17 mouse cellular contexts compared by ENCODE assay signal in genomic region chr11:98983551-98983950, GRCm38 (mm10). TPM values are rescaled to one million over a fixed set of nuclear protein-coding genes. Genes with fewer than 3 reads are reported as not detected.
DNase-seq lines count a peak whose midpoint lies in the region; ATAC-seq and TF ChIP-seq lines count a peak whose summit lies in the region.
"Had no signal": no experiment of that assay in that cellular context is flagged by ENCODE, and none has a peak within 500 bp of the region (broad histone marks: within the 10 kb centered on the region; RNA-seq: fewer than 3 reads in every experiment).

No protein-coding gene starts in this region.

- ATAC-seq in lung, embryonic 14.5 days (ENCODE audit: insufficient read depth): no peak
- ATAC-seq in hindbrain, embryonic 14.5 days (ENCODE audit: low FRiP score): no peak
- ATAC-seq in midbrain, embryonic 15.5 days (replicated peaks): no peak
- ATAC-seq: CD4-positive, CD25-positive, alpha-beta regulatory T cell, adult 4 months; Patski had no signal

- peaks cover 38% of the 10 kb centered on the region for H3K27me3 ChIP-seq in heart, embryonic 10.5 days (ENCODE audit: insufficient read depth, poor library complexity, severe bottlenecking)
- peaks cover 22% of the 10 kb centered on the region for H3K27me3 ChIP-seq in lung, embryonic 14.5 days (ENCODE audit: insufficient read depth, low read length)
- no peaks in the 10 kb centered on the region for H3K27me3 ChIP-seq in hindbrain, embryonic 14.5 days (ENCODE audit: control insufficient read depth, insufficient read depth, low read length)
- no peaks in the 10 kb centered on the region for H3K27me3 ChIP-seq in midbrain, embryonic 15.5 days (replicated peaks)
- H3K27me3 ChIP-seq: Patski had no signal

- DNase-seq in heart, embryonic 10.5 days (ENCODE audit: low spot score): no peak
- no peak for DNase-seq in heart, postnatal 36 days
- no peak for DNase-seq in lung, embryonic 14.5 days
- no peak for DNase-seq in lung, postnatal 14 days
- no peak for DNase-seq in hindbrain, embryonic 14.5 days (ENCODE audit: low spot score)
- no peak for DNase-seq in thymus, postnatal 4 days
- no peak for DNase-seq in gastrocnemius, postnatal 36 days
- DNase-seq: adrenal gland, adult 8-10 months; gastrocnemius, postnatal 25 days; kidney, adult 18-20 months; thymus, adult 18-20 months had no signal

- 30% methylated on average over 8 of the region's 8 CpGs for WGBS in heart, embryonic 10.5 days
- 40% methylated on average over 8 of the region's 8 CpGs for WGBS in lung, embryonic 14.5 days
- WGBS in hindbrain, embryonic 14.5 days: 37% methylated on average over 8 of the region's 8 CpGs
- 33% methylated on average over 8 of the region's 8 CpGs for WGBS in midbrain, embryonic 15.5 days

- H3K4me2 ChIP-seq in lung, embryonic 14.5 days: peak overlapping the region; percentile 99; the same call in 1 of the 2 replicates
- peak overlapping the region; percentile 69 for H3K4me2 ChIP-seq in hindbrain, embryonic 14.5 days (replicated peaks)
- peak overlapping the region; percentile 84 for H3K4me2 ChIP-seq in midbrain, embryonic 15.5 days

- peak overlapping the region; percentile 85; the same call in 1 of the 2 replicates for H3K27ac ChIP-seq in heart, embryonic 10.5 days
- H3K27ac ChIP-seq in lung, embryonic 14.5 days (ENCODE audit: low read depth): no peak overlapping the region
- no peak overlapping the region for H3K27ac ChIP-seq in hindbrain, embryonic 14.5 days
- no peak overlapping the region for H3K27ac ChIP-seq in midbrain, embryonic 15.5 days
- H3K27ac ChIP-seq: forebrain, embryonic 13.5 days; limb, embryonic 12.5 days had no signal

- peaks cover 4% of the 10 kb centered on the region for H3K36me3 ChIP-seq in heart, embryonic 10.5 days
- 0 out of 2 replicates have a peak, but pooled peaks cover 2% of the 10 kb centered on the region for H3K36me3 ChIP-seq in lung, embryonic 14.5 days (ENCODE audit: insufficient read depth)
- no peaks in the 10 kb centered on the region for H3K36me3 ChIP-seq in hindbrain, embryonic 14.5 days (replicated peaks; ENCODE audit: control insufficient read depth, insufficient read depth)
- no peaks in the 10 kb centered on the region for H3K36me3 ChIP-seq in midbrain, embryonic 15.5 days (replicated peaks)

- H3K9me3 ChIP-seq in heart, embryonic 10.5 days: no peaks in the 10 kb centered on the region
- no peaks in the 10 kb centered on the region for H3K9me3 ChIP-seq in lung, embryonic 14.5 days (ENCODE audit: low read depth, low read length)
- no peaks in the 10 kb centered on the region for H3K9me3 ChIP-seq in hindbrain, embryonic 14.5 days (ENCODE audit: control insufficient read depth, low read length)
- no peaks in the 10 kb centered on the region for H3K9me3 ChIP-seq in midbrain, embryonic 15.5 days
- H3K9me3 ChIP-seq: forebrain, embryonic 13.5 days; limb, embryonic 12.5 days had no signal

- H3K4me3 ChIP-seq in heart, embryonic 10.5 days: peak overlapping the region; percentile 68; the same call in 1 of the 2 replicates
- peak overlapping the region; percentile 57; the same call in 1 of the 2 replicates for H3K4me3 ChIP-seq in lung, embryonic 14.5 days (ENCODE audit: low read depth, low read length)
- H3K4me3 ChIP-seq in hindbrain, embryonic 14.5 days (replicated peaks; ENCODE audit: low read length): peak overlapping the region; percentile 60; the same call in 1 of the 2 replicates
- H3K4me3 ChIP-seq in midbrain, embryonic 15.5 days: peak overlapping the region; percentile 70

- intact Hi-C loops in heart, postnatal 36 days (cut with DNase I): loop anchor here (2.0 kb wide), 2 partner anchors 55 to 167 kb away; no protein-coding TSS in a partner anchor
- intact Hi-C loops in gastrocnemius, postnatal 36 days (cut with DNase I): no loop called here

- H3K4me1 ChIP-seq in heart, embryonic 10.5 days: peaks cover 51% of the 10 kb centered on the region
- H3K4me1 ChIP-seq in lung, embryonic 14.5 days (ENCODE audit: insufficient read depth): no peaks in the 10 kb centered on the region
- H3K4me1 ChIP-seq in hindbrain, embryonic 14.5 days (replicated peaks; ENCODE audit: control insufficient read depth, insufficient read depth, low read length): peaks cover 5% of the 10 kb centered on the region; the same call in 1 of the 2 replicates
- peaks cover 11% of the 10 kb centered on the region for H3K4me1 ChIP-seq in midbrain, embryonic 15.5 days

- H3K9ac ChIP-seq in lung, embryonic 14.5 days: no peak overlapping the region
- peak overlapping the region; percentile 78 for H3K9ac ChIP-seq in hindbrain, embryonic 14.5 days
- peak overlapping the region; percentile 83; the same call in 1 of the 2 replicates for H3K9ac ChIP-seq in midbrain, embryonic 15.5 days
- H3K9ac ChIP-seq: forebrain, embryonic 13.5 days had no signal

- no peak for TF ChIP-seq CTCF in lung, embryonic 14.5 days (IDR thresholded peaks at IDR 0.05; ENCODE audit: low read depth)

RNA-seq across cellular contexts. Expression of gene Gjd3, which starts 0.7 kb away (rescaled TPM):
- polyA plus RNA-seq in heart, embryonic 10.5 days (2016; fragmentation: Nextera tagmentation; extraction: Ambion mirVana): 1.0 and 1.1 TPM in 2 replicates
- total RNA-seq in heart, postnatal 36 days (2021): under 1 TPM; 0.33 to 0.36 TPM
- 0.31 TPM in 1 of 2 replicates, not detected in the other for polyA plus RNA-seq in lung, embryonic 14.5 days (2014; fragmentation: Nextera tagmentation; extraction: Ambion mirVana)
- 0.60 and 1.4 TPM in 2 replicates for polyA plus RNA-seq in hindbrain, embryonic 14.5 days (2014; fragmentation: Nextera tagmentation; extraction: Ambion mirVana)
- 1.4 and 2.4 TPM in 2 replicates for polyA plus RNA-seq in midbrain, embryonic 15.5 days (2015; fragmentation: Nextera tagmentation; extraction: Ambion mirVana)
- not detected for total RNA-seq in gastrocnemius, postnatal 36 days (2021)
- total RNA-seq: adrenal gland, adult 8-10 months; gastrocnemius, postnatal 25 days; monocyte, adult 5-6 weeks had no signal
- polyA plus RNA-seq: CD4-positive, CD25-positive, alpha-beta regulatory T cell, adult 4 months; forebrain, embryonic 13.5 days had no signal

RNA-seq across cellular contexts. Expression of gene Top2a, which starts 40.4 kb away (rescaled TPM):
- 207 and 238 TPM in 2 replicates for polyA plus RNA-seq in heart, embryonic 10.5 days (2016; fragmentation: Nextera tagmentation; extraction: Ambion mirVana)
- 1 to 10 TPM; 3.9 to 4.6 TPM for total RNA-seq in heart, postnatal 36 days (2021)
- polyA plus RNA-seq in lung, embryonic 14.5 days (2014; fragmentation: Nextera tagmentation; extraction: Ambion mirVana): 349 and 364 TPM in 2 replicates
- 34.2 and 42.4 TPM in 2 replicates for polyA plus RNA-seq in hindbrain, embryonic 14.5 days (2014; fragmentation: Nextera tagmentation; extraction: Ambion mirVana)
- 31.8 and 33.9 TPM in 2 replicates for polyA plus RNA-seq in midbrain, embryonic 15.5 days (2015; fragmentation: Nextera tagmentation; extraction: Ambion mirVana)
- 1 to 10 TPM; 2.9 to 4.5 TPM for total RNA-seq in gastrocnemius, postnatal 36 days (2021)

RNA-seq across cellular contexts. Expression of gene Rara, which starts 55.9 kb away (rescaled TPM):
- 30.4 and 36.9 TPM in 2 replicates for polyA plus RNA-seq in heart, embryonic 10.5 days (2016; fragmentation: Nextera tagmentation; extraction: Ambion mirVana)
- total RNA-seq in heart, postnatal 36 days (2021): 10 to 100 TPM; 10.5 to 13.6 TPM
- polyA plus RNA-seq in lung, embryonic 14.5 days (2014; fragmentation: Nextera tagmentation; extraction: Ambion mirVana): 43.2 and 45.3 TPM in 2 replicates
- 18.4 and 18.7 TPM in 2 replicates for polyA plus RNA-seq in hindbrain, embryonic 14.5 days (2014; fragmentation: Nextera tagmentation; extraction: Ambion mirVana)
- 9.7 and 10.5 TPM in 2 replicates for polyA plus RNA-seq in midbrain, embryonic 15.5 days (2015; fragmentation: Nextera tagmentation; extraction: Ambion mirVana)
- total RNA-seq in gastrocnemius, postnatal 36 days (2021): 10 to 100 TPM in 1 of 2 experiments, 1 to 10 TPM in 1; 8.7 to 13.2 TPM

RNA-seq across cellular contexts. Expression of gene Igfbp4, which starts 57.5 kb away (rescaled TPM):
- polyA plus RNA-seq in heart, embryonic 10.5 days (2016; fragmentation: Nextera tagmentation; extraction: Ambion mirVana): 382 and 559 TPM in 2 replicates
- total RNA-seq in heart, postnatal 36 days (2021): 10 to 100 TPM; 80.6 to 93.5 TPM
- 404 and 412 TPM in 2 replicates for polyA plus RNA-seq in lung, embryonic 14.5 days (2014; fragmentation: Nextera tagmentation; extraction: Ambion mirVana)
- 127 and 142 TPM in 2 replicates for polyA plus RNA-seq in hindbrain, embryonic 14.5 days (2014; fragmentation: Nextera tagmentation; extraction: Ambion mirVana)
- 136 and 154 TPM in 2 replicates for polyA plus RNA-seq in midbrain, embryonic 15.5 days (2015; fragmentation: Nextera tagmentation; extraction: Ambion mirVana)
- total RNA-seq in gastrocnemius, postnatal 36 days (2021): 10 to 100 TPM; 32.0 to 41.9 TPM
